Mouse (Mus musculus) liver, embryonic 15.5 days (tissue): ENCODE data around the gene Vps36. TPM values are rescaled to one million over a fixed set of nuclear protein-coding genes. Genes with fewer than 3 reads are reported as not detected.

Source experiments
- ATAC-seq: fragments of 200-750 bp; cut with Nextera tagmentation; 2 replicates; pipeline ENCODE4 v1.8.0; 2017; ENCODE audit warnings: moderate number of reproducible peaks, mild to moderate bottlenecking, moderate library complexity; ENCODE audit not compliant: insufficient read depth
- H3K27ac ChIP-seq: fragments of 300-500 bp; sonication (generic); replicated peaks from 2 replicates; pipeline ENCODE4 v1.5.1; 2015; ENCODE audit warnings: mild to moderate bottlenecking, inconsistent platforms
- H3K27me3 ChIP-seq: fragments of 300-500 bp; sonication (generic); 2 replicates; pipeline ENCODE4 v1.6.1; 2015; ENCODE audit warnings: mild to moderate bottlenecking, inconsistent platforms
- H3K36me3 ChIP-seq: fragments of 300-500 bp; sonication (generic); replicated peaks from 2 replicates; pipeline ENCODE4 v1.6.1; 2015; ENCODE audit warnings: moderate library complexity, mild to moderate bottlenecking, inconsistent platforms
- H3K4me1 ChIP-seq: fragments of 300-500 bp; sonication (generic); replicated peaks from 2 replicates; pipeline ENCODE4 v1.6.1; 2015; ENCODE audit warnings: inconsistent platforms
- H3K4me2 ChIP-seq: fragments of 300-500 bp; sonication (generic); 2 replicates; pipeline ENCODE4 v1.6.1; 2015; ENCODE audit warnings: moderate library complexity, mild to moderate bottlenecking, inconsistent platforms
- H3K4me3 ChIP-seq: fragments of 300-500 bp; sonication (generic); replicated peaks from 2 replicates; pipeline ENCODE4 v1.5.1; 2015; ENCODE audit warnings: mild to moderate bottlenecking, inconsistent platforms
- H3K9ac ChIP-seq: fragments of 300-500 bp; sonication (generic); 2 replicates; pipeline ENCODE4 v1.6.1; 2015; ENCODE audit warnings: moderate library complexity, mild to moderate bottlenecking, inconsistent platforms
- H3K9me3 ChIP-seq: fragments of 300-500 bp; sonication (generic); replicated peaks from 2 replicates; pipeline ENCODE4 v1.6.1; 2016; ENCODE audit warnings: inconsistent platforms
- WGBS: fragments of 180-500 bp; shearing (Covaris S2); methylation state at CpG from one replicate; pipeline ENCODE4 v1.1.7; 2015; ENCODE audit warnings: mixed read lengths; ENCODE audit not compliant: insufficient replicate concordance; 5-methylcytosine and 5-hydroxymethylcytosine counted together
- polyA plus RNA-seq: library from polyadenylated mRNA; unstranded; fragments of >200 nt; fragmentation: Nextera tagmentation; extraction: Ambion mirVana; gene quantifications from 2 replicates; pipeline ENCODE4 v1.2.1, GENCODE M21; 2015

The Vps36 gene
- polyA plus RNA-seq, 1 experiment from 2014 or later = 7.6 TPM

GRCm38 (mm10) chr8:22264292-22264691, 71.7 kb downstream of the Vps36 start:
- H3K9me3 ChIP-seq = no peaks in the 10 kb centered on the region
- no peaks in the 10 kb centered on the region for H3K36me3 ChIP-seq
- no peak overlapping the region for H3K4me3 ChIP-seq
- no peak overlapping the region for H3K9ac ChIP-seq
- H3K27me3 ChIP-seq = no peaks in the 10 kb centered on the region
- no peak overlapping the region for H3K4me2 ChIP-seq
- H3K4me1 ChIP-seq = no peaks in the 10 kb centered on the region; the same call in 1 of the 2 replicates
- no peak for ATAC-seq
- 55% methylated on average over 6 of the region's 6 CpGs for WGBS
- H3K27ac ChIP-seq = no peak overlapping the region

DNA sequence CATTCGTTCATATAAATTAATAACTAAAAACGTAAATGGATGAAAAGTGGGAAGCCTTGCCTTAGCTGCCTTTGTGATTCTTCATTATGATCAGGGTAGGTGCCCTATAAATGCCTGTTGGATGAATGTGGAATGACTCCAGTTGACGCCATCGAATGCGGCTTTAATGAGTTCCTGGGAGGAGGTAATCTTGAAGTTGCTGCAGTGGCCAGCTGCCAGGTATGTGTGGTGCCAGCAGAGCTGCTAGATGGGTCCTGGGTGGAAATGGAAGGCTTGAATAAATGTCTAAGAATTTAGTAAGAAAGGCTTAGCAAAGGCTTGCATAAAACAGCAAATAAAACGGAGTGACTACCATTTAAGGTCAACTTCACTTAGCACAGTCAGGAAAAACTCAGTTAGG, 72.2 kb downstream of the Vps36 start:
- H3K4me2 ChIP-seq = no peak overlapping the region
- no peaks in the 10 kb centered on the region; the same call in 1 of the 2 replicates for H3K4me1 ChIP-seq
- H3K27me3 ChIP-seq = no peaks in the 10 kb centered on the region
- no peak overlapping the region for H3K27ac ChIP-seq
- no peak for ATAC-seq
- H3K9ac ChIP-seq = no peak overlapping the region
- H3K36me3 ChIP-seq = no peaks in the 10 kb centered on the region
- no peak overlapping the region for H3K4me3 ChIP-seq
- 69% methylated on average over 6 of the region's 6 CpGs for WGBS
- no peaks in the 10 kb centered on the region for H3K9me3 ChIP-seq

DNA sequence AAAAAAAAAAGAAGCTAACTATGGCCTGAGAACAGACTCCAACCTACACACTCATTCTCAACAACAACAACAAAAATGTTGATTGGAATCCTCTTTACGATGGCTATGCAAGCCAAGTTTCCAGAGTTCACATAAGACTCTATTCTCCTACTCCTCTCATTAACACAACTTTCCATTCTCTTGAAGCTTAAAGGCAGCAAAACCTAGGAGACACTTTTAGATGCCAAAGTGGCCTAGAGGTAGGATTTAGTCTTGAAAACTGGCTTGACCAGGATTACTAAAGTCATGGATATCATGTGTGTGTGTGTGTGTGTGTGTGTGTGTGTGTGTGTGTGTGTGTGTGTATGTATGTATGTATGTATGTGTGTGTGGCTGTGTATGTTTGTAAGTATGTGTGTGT, 72.6 kb downstream of the Vps36 start:
- ATAC-seq = no peak
- WGBS = 73% methylated on average over 1 of the region's 1 CpGs
- Histone ChIP-seq H3K9me3 (no peaks in the 10 kb centered on the region), H3K36me3 (no peaks in the 10 kb centered on the region), H3K4me1 (no peaks in the 10 kb centered on the region), H3K27ac (no peak overlapping the region), H3K9ac (no peak overlapping the region), H3K4me2 (no peak overlapping the region), H3K4me3 (no peak overlapping the region), H3K27me3 (no peaks in the 10 kb centered on the region)

DNA sequence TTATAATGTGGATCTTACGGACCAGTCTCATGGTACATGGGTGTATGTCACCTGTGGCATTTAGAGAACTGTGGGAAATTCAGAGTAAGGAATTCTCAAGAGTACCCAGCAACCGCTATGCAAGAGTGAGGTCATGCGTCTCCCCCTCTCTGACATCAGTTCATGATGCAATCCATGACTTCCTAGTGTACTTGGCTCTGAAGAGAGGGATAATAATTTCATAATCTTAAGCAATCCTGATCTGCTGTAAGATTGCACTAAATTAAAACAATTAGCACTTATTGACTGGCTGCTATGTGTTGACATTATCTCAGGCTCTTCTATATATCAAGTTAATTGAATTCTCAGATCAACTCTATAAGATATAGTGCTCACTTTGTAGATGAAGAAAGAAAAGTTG, 74.2 kb downstream of the Vps36 start:
- WGBS = 71% methylated on average over 3 of the region's 3 CpGs
- no peaks in the 10 kb centered on the region for H3K9me3 ChIP-seq
- ATAC-seq = no peak

More for the DNA sequence above, 74.2 kb downstream of the Vps36 start:
- Histone ChIP-seq H3K4me1 (no peaks in the 10 kb centered on the region), H3K4me3 (no peak overlapping the region), H3K27me3 (no peaks in the 10 kb centered on the region), H3K9ac (no peak overlapping the region), H3K36me3 (no peaks in the 10 kb centered on the region), H3K27ac (no peak overlapping the region), H3K4me2 (no peak overlapping the region)

Other genes starting within 250 kb of the Vps36 start
- not detected in 2 replicates for gene Defb13, start 246.0 kb upstream of the Vps36 start, polyA plus RNA-seq
- not detected in 2 replicates for gene Fam90a1a, start 234.1 kb upstream of the Vps36 start, polyA plus RNA-seq
- gene Ccdc70, start 223.0 kb upstream of the Vps36 start, polyA plus RNA-seq = not detected in 2 replicates
- gene Atp7b, start 132.5 kb upstream of the Vps36 start, polyA plus RNA-seq = 11.6 and 12.3 TPM in 2 replicates
- 9.2 and 9.3 TPM in 2 replicates for gene Alg11, start 132.1 kb upstream of the Vps36 start, polyA plus RNA-seq
- gene Nek5, start 67.8 kb upstream of the Vps36 start, polyA plus RNA-seq = 0.08 TPM in 2 replicates
- gene Nek3, start 26.4 kb upstream of the Vps36 start, polyA plus RNA-seq = 1.4 and 1.5 TPM in 2 replicates
- 20.1 and 21.5 TPM in 2 replicates for gene Ckap2, start 7.0 kb upstream of the Vps36 start, polyA plus RNA-seq
- 1.7 and 1.9 TPM in 2 replicates for gene Thsd1, start 34.5 kb downstream of the Vps36 start, polyA plus RNA-seq
- gene Tpte, start 90.6 kb downstream of the Vps36 start, polyA plus RNA-seq = not detected in 2 replicates
- gene Slc25a15, start 205.8 kb downstream of the Vps36 start, polyA plus RNA-seq = 24.6 and 27.2 TPM in 2 replicates
- 24.0 and 25.4 TPM in 2 replicates for gene Mrps31, start 218.6 kb downstream of the Vps36 start, polyA plus RNA-seq